ENCODE assay signal across 10 mouse cellular contexts in genomic region chr7:27489270-27489869, GRCm38 (mm10). TPM values are rescaled to one million over a fixed set of nuclear protein-coding genes. Genes with fewer than 3 reads are reported as not detected.
DNase-seq lines count a peak whose midpoint lies in the region; ATAC-seq lines count a peak whose summit lies in the region.
"Had no signal": no experiment of that assay in that cellular context is flagged by ENCODE, and none has a peak within 500 bp of the region (broad histone marks: within the 10 kb centered on the region; RNA-seq: fewer than 3 reads in every experiment).

No protein-coding gene starts in this region.

- peak overlapping the region; percentile 63 for H3K4me2 ChIP-seq in heart, embryonic 11.5 days
- H3K4me2 ChIP-seq in heart, embryonic 16.5 days (ENCODE audit: low read depth, low read length) = no peak overlapping the region

- no peaks in the 10 kb centered on the region for H3K27me3 ChIP-seq in heart, embryonic 11.5 days (ENCODE audit: control insufficient read depth, insufficient read depth, low read length)
- no peaks in the 10 kb centered on the region for H3K27me3 ChIP-seq in megakaryocyte, embryonic 14.5 days (replicated peaks)
- H3K27me3 ChIP-seq in heart, embryonic 16.5 days (ENCODE audit: control insufficient read depth, insufficient read depth, low read length) = no peaks in the 10 kb centered on the region
- H3K27me3 ChIP-seq: Patski had no signal

- 91% methylated on average over 25 of the region's 25 CpGs for WGBS in heart, embryonic 11.5 days (ENCODE audit: insufficient replicate concordance)
- 88% methylated on average over 25 of the region's 25 CpGs for WGBS in heart, embryonic 16.5 days

- no peak overlapping the region for H3K4me3 ChIP-seq in heart, embryonic 11.5 days (ENCODE audit: low read depth, low read length)
- peak overlapping the region; percentile 95 for H3K4me3 ChIP-seq in megakaryocyte, embryonic 14.5 days (replicated peaks)
- H3K4me3 ChIP-seq in heart, embryonic 16.5 days (ENCODE audit: low read length) = no peak overlapping the region

- no peaks in the 10 kb centered on the region for H3K9me3 ChIP-seq in heart, embryonic 11.5 days (replicated peaks; ENCODE audit: control insufficient read depth, low read length)
- H3K9me3 ChIP-seq in megakaryocyte, embryonic 14.5 days = no peaks in the 10 kb centered on the region
- H3K9me3 ChIP-seq in heart, embryonic 16.5 days (replicated peaks; ENCODE audit: control insufficient read depth, low read length) = no peaks in the 10 kb centered on the region

- 0 out of 2 replicates have a peak overlapping the region, but pooled peaks have one; percentile 91 for H3K27ac ChIP-seq in heart, embryonic 11.5 days (ENCODE audit: low read depth, low read length)
- peak overlapping the region; percentile 98 for H3K27ac ChIP-seq in heart, embryonic 16.5 days (ENCODE audit: low read length)

- H3K4me1 ChIP-seq in heart, embryonic 11.5 days (ENCODE audit: control insufficient read depth, insufficient read depth, low read length) = peaks cover 34% of the 10 kb centered on the region
- H3K4me1 ChIP-seq in megakaryocyte, embryonic 14.5 days = peaks cover 70% of the 10 kb centered on the region
- H3K4me1 ChIP-seq in heart, embryonic 16.5 days (ENCODE audit: control insufficient read depth, insufficient read depth, low read length) = peaks cover 49% of the 10 kb centered on the region

- peak overlapping the region; percentile 6; the same call in 1 of the 2 replicates for H3K9ac ChIP-seq in heart, embryonic 11.5 days (ENCODE audit: low read depth, low read length)
- H3K9ac ChIP-seq in heart, embryonic 16.5 days (ENCODE audit: low read length) = 0 out of 2 replicates have a peak overlapping the region, but pooled peaks have one; percentile 22

- no peak for DNase-seq in heart, adult 9 months (ENCODE audit: low spot score in 2 of 2)
- peak; percentile 33 for DNase-seq in naive thymus-derived CD4-positive, alpha-beta T cell, adult 2 months (ENCODE audit: low read depth)
- no peak for DNase-seq in right cerebral cortex, postnatal 14 days
- DNase-seq in layer of hippocampus, postnatal 14 days (ENCODE audit: low spot score in 2 of 2) = no peak

- H3K36me3 ChIP-seq in heart, embryonic 11.5 days (ENCODE audit: control insufficient read depth, insufficient read depth, low read length) = 0 out of 2 replicates have a peak, but pooled peaks cover 5% of the 10 kb centered on the region
- H3K36me3 ChIP-seq in megakaryocyte, embryonic 14.5 days (replicated peaks; ENCODE audit: low read length) = peaks cover 22% of the 10 kb centered on the region
- H3K36me3 ChIP-seq in heart, embryonic 16.5 days (ENCODE audit: control insufficient read depth, insufficient read depth) = peaks cover 12% of the 10 kb centered on the region

- ATAC-seq in heart, embryonic 11.5 days (replicated peaks; ENCODE audit: insufficient number of reproducible peaks, low FRiP score, low TSS enrichment) = no peak
- ATAC-seq in megakaryocyte, adult 5-6 weeks (ENCODE audit: poor library complexity, severe bottlenecking) = no peak
- no peak for ATAC-seq in heart, embryonic 16.5 days (replicated peaks; ENCODE audit: extremely low read depth, insufficient read depth, low FRiP score)
- ATAC-seq: forebrain, embryonic 14.5 days; Patski had no signal

RNA-seq across cellular contexts. Expression of gene Sertad1, which starts 2.7 kb away (rescaled TPM):
- 37.5 and 38.8 TPM in 2 replicates for polyA plus RNA-seq in heart, embryonic 11.5 days (2014; fragmentation: Nextera tagmentation; extraction: Ambion mirVana)
- 159 and 273 TPM in 2 replicates for polyA plus RNA-seq in megakaryocyte, embryonic 14.5 days (2012; ENCODE audit: insufficient read depth, low replicate concordance)
- total RNA-seq in megakaryocyte, adult 5-6 weeks (2015) = 17.4 and 18.9 TPM in 2 replicates
- total RNA-seq in megakaryocyte, adult 5-6 weeks (2017) = 11.2 and 19.7 TPM in 2 replicates
- polyA plus RNA-seq in heart, embryonic 16.5 days (2015; fragmentation: Nextera tagmentation; extraction: Ambion mirVana) = 36.4 and 44.0 TPM in 2 replicates
- total RNA-seq in layer of hippocampus, postnatal 14 days (2021) = 1 to 10 TPM; 6.1 to 6.9 TPM

RNA-seq across cellular contexts. Expression of gene Prx, which starts 9.8 kb away (rescaled TPM):
- 0.76 and 0.96 TPM in 2 replicates for polyA plus RNA-seq in heart, embryonic 11.5 days (2014; fragmentation: Nextera tagmentation; extraction: Ambion mirVana)
- 1.7 and 1.8 TPM in 2 replicates for polyA plus RNA-seq in megakaryocyte, embryonic 14.5 days (2012; ENCODE audit: insufficient read depth, low replicate concordance)
- total RNA-seq in megakaryocyte, adult 5-6 weeks (2015) = 0.05 and 0.16 TPM in 2 replicates
- total RNA-seq in megakaryocyte, adult 5-6 weeks (2017) = 0.22 TPM in 1 of 2 replicates, not detected in the other
- polyA plus RNA-seq in heart, embryonic 16.5 days (2015; fragmentation: Nextera tagmentation; extraction: Ambion mirVana) = 1.7 and 2.7 TPM in 2 replicates
- under 1 TPM; 0.65 to 0.98 TPM for total RNA-seq in layer of hippocampus, postnatal 14 days (2021)

RNA-seq across cellular contexts. Expression of gene Sertad3, which starts 15.8 kb away (rescaled TPM):
- 19.9 and 20.3 TPM in 2 replicates for polyA plus RNA-seq in heart, embryonic 11.5 days (2014; fragmentation: Nextera tagmentation; extraction: Ambion mirVana)
- 28.2 and 88.9 TPM in 2 replicates for polyA plus RNA-seq in megakaryocyte, embryonic 14.5 days (2012; ENCODE audit: insufficient read depth, low replicate concordance)
- 5.8 and 7.8 TPM in 2 replicates for total RNA-seq in megakaryocyte, adult 5-6 weeks (2015)
- total RNA-seq in megakaryocyte, adult 5-6 weeks (2017) = 11.1 and 11.6 TPM in 2 replicates
- 22.1 and 23.4 TPM in 2 replicates for polyA plus RNA-seq in heart, embryonic 16.5 days (2015; fragmentation: Nextera tagmentation; extraction: Ambion mirVana)
- total RNA-seq in layer of hippocampus, postnatal 14 days (2021) = 1 to 10 TPM; 3.7 to 4.4 TPM

RNA-seq across cellular contexts. Expression of gene Hipk4, which starts 33.7 kb away (rescaled TPM):
- 0.44 and 0.57 TPM in 2 replicates for polyA plus RNA-seq in heart, embryonic 11.5 days (2014; fragmentation: Nextera tagmentation; extraction: Ambion mirVana)
- 1.6 and 2.1 TPM in 2 replicates for polyA plus RNA-seq in megakaryocyte, embryonic 14.5 days (2012; ENCODE audit: insufficient read depth, low replicate concordance)
- total RNA-seq in megakaryocyte, adult 5-6 weeks (2015) = not detected in 2 replicates
- not detected in 2 replicates for total RNA-seq in megakaryocyte, adult 5-6 weeks (2017)
- 0.25 and 0.38 TPM in 2 replicates for polyA plus RNA-seq in heart, embryonic 16.5 days (2015; fragmentation: Nextera tagmentation; extraction: Ambion mirVana)
- under 1 TPM in 1 of 2 experiments, not detected in 1; 0.35 TPM for total RNA-seq in layer of hippocampus, postnatal 14 days (2021)

RNA-seq across cellular contexts. Expression of gene Blvrb, which starts 41.6 kb away (rescaled TPM):
- 106 and 121 TPM in 2 replicates for polyA plus RNA-seq in heart, embryonic 11.5 days (2014; fragmentation: Nextera tagmentation; extraction: Ambion mirVana)
- polyA plus RNA-seq in megakaryocyte, embryonic 14.5 days (2012; ENCODE audit: insufficient read depth, low replicate concordance) = 330 and 332 TPM in 2 replicates
- total RNA-seq in megakaryocyte, adult 5-6 weeks (2015) = 35.3 and 42.0 TPM in 2 replicates
- 15.5 and 16.2 TPM in 2 replicates for total RNA-seq in megakaryocyte, adult 5-6 weeks (2017)
- 48.3 and 52.3 TPM in 2 replicates for polyA plus RNA-seq in heart, embryonic 16.5 days (2015; fragmentation: Nextera tagmentation; extraction: Ambion mirVana)
- total RNA-seq in layer of hippocampus, postnatal 14 days (2021) = 10 to 100 TPM; 15.6 to 15.8 TPM
